Mouse (Mus musculus) ES-E14 (cell line): Measurements from ENCODE around the gene Bst1.

Experiments used
- CHD2 ChIP-seq: IDR thresholded peaks from 2 replicates; pipeline ENCODE4 v1.6.1; 2014; ENCODE audit warnings: mild to moderate bottlenecking, low read depth, low read length, inconsistent platforms
- ZNF384 ChIP-seq: IDR thresholded peaks from 2 replicates; pipeline ENCODE4 v1.6.1; 2012; ENCODE audit warnings: low read depth, low read length, inconsistent platforms

DNA sequence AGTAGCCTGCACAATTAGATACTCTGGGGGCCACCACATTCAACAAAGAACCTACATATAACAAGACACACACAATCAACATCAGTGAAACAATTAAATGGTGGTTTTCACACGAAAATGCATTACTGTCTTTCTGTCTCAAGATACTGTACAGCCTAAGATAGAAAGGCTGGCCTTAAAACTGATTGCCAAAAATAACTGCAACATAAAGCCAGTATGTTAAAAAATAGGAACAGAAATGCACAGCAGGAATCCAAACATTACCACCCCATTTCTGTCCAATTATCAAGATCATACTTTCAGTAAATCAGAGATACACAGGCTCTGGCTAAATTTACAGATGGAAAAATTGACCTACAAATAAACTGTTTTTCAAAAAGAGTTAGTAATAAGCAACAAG lies 41.7 kb upstream of the Bst1 start:
- TF ChIP-seq CHD2 (no peak), ZNF384 (no peak)
